Mouse (Mus musculus) intestine, postnatal 0 days (tissue): ENCODE measurements around the gene Nkx2-5. TPM values are rescaled to one million over a fixed set of nuclear protein-coding genes. Genes with fewer than 3 reads are reported as not detected.

Source experiments
- ATAC-seq: fragments of 200-750 bp; cut with Nextera tagmentation; 2 replicates; pipeline ENCODE4 v1.8.0; 2017; ENCODE audit warnings: mild to moderate bottlenecking, moderate TSS enrichment, moderate library complexity
- H3K27ac ChIP-seq: fragments of 300-500 bp; sonication (generic); 2 replicates; pipeline ENCODE4 v1.5.1; 2014; ENCODE audit warnings: mild to moderate bottlenecking, low read depth, low read length, moderate library complexity
- H3K27me3 ChIP-seq: fragments of 300-500 bp; sonication (generic); replicated peaks from 2 replicates; pipeline ENCODE4 v1.6.1; 2014; ENCODE audit warnings: low read length, mixed read lengths; ENCODE audit not compliant: control insufficient read depth, insufficient read depth
- H3K36me3 ChIP-seq: fragments of 300-500 bp; sonication (generic); 2 replicates; pipeline ENCODE4 v1.6.1; 2014; ENCODE audit warnings: mild to moderate bottlenecking, moderate library complexity; ENCODE audit not compliant: control insufficient read depth, insufficient read depth
- H3K4me1 ChIP-seq: fragments of 300-500 bp; sonication (generic); replicated peaks from 2 replicates; pipeline ENCODE4 v1.6.1; 2014; ENCODE audit warnings: antibody characterized with exemption, low read length, mixed read lengths; ENCODE audit not compliant: control insufficient read depth, insufficient read depth
- H3K4me2 ChIP-seq: fragments of 300-500 bp; sonication (generic); replicated peaks from 2 replicates; pipeline ENCODE4 v1.6.1; 2014; ENCODE audit warnings: low read depth, mild to moderate bottlenecking, moderate library complexity
- H3K4me3 ChIP-seq: fragments of 300-500 bp; sonication (generic); 2 replicates; pipeline ENCODE4 v1.5.1; 2014; ENCODE audit warnings: low read depth, low read length
- H3K9ac ChIP-seq: fragments of 300-500 bp; sonication (generic); 2 replicates; pipeline ENCODE4 v1.6.1; 2014; ENCODE audit warnings: mild to moderate bottlenecking, low read depth, low read length
- H3K9me3 ChIP-seq: fragments of 300-500 bp; sonication (generic); 2 replicates; pipeline ENCODE4 v1.6.1; 2016; ENCODE audit warnings: mixed run types; ENCODE audit not compliant: control insufficient read depth
- CTCF ChIP-seq: sonication (generic); IDR thresholded peaks from 2 replicates; pipeline ENCODE4 v1.5.1; 2016; ENCODE audit warnings: low read depth, mild to moderate bottlenecking, control low read depth, antibody characterized with exemption, moderate library complexity
- WGBS: fragments of 180-500 bp; shearing (Covaris S2); extraction: QIAGEN DNeasy Blood & Tissue Kit; methylation state at CpG from one replicate; pipeline ENCODE4 v1.1.7; 2014; 5-methylcytosine and 5-hydroxymethylcytosine counted together
- polyA plus RNA-seq: library from polyadenylated mRNA; unstranded; fragments of >200 nt; fragmentation: Nextera tagmentation; extraction: Ambion mirVana; gene quantifications from 2 replicates; pipeline ENCODE4 v1.2.1, GENCODE M21; 2015

The Nkx2-5 gene
- polyA plus RNA-seq, 1 experiment from 2014 or later: 0.08 TPM

GRCm38 (mm10) chr17:26834966-26835755 lies 9.6 kb downstream of the Nkx2-5 start:
- Histone ChIP-seq H3K4me3 (no peak overlapping the region), H3K36me3 (no peaks in the 10 kb centered on the region), H3K27ac (no peak overlapping the region), H3K4me2 (no peak overlapping the region), H3K9ac (no peak overlapping the region), H3K9me3 (0 out of 2 replicates have a peak, but pooled peaks cover 6% of the 10 kb centered on the region), H3K4me1 (no peaks in the 10 kb centered on the region), H3K27me3 (peaks cover 65% of the 10 kb centered on the region)
- no peak for TF ChIP-seq CTCF
- ATAC-seq: no peak
- 39% methylated on average over 8 of the region's 9 CpGs for WGBS

GRCm38 (mm10) chr17:26834302-26834965 lies 10.4 kb downstream of the Nkx2-5 start:
- ATAC-seq: no peak
- 68% methylated on average over 5 of the region's 5 CpGs for WGBS

GRCm38 (mm10) chr17:26833806-26834205 lies 11.0 kb downstream of the Nkx2-5 start:
- 74% methylated on average over 2 of the region's 2 CpGs for WGBS
- Histone ChIP-seq H3K27me3 (peaks cover 52% of the 10 kb centered on the region), H3K36me3 (no peaks in the 10 kb centered on the region), H3K9ac (no peak overlapping the region), H3K4me3 (no peak overlapping the region), H3K9me3 (0 out of 2 replicates have a peak, but pooled peaks cover 6% of the 10 kb centered on the region), H3K4me1 (no peaks in the 10 kb centered on the region), H3K4me2 (no peak overlapping the region), H3K27ac (no peak overlapping the region)
- no peak for TF ChIP-seq CTCF
- no peak for ATAC-seq

More at GRCm38 (mm10) chr17:26834302-26834965, 10.4 kb downstream of the Nkx2-5 start:
- Histone ChIP-seq H3K4me2 (no peak overlapping the region), H3K4me1 (no peaks in the 10 kb centered on the region), H3K9me3 (0 out of 2 replicates have a peak, but pooled peaks cover 6% of the 10 kb centered on the region), H3K4me3 (no peak overlapping the region), H3K36me3 (no peaks in the 10 kb centered on the region), H3K9ac (no peak overlapping the region), H3K27ac (no peak overlapping the region), H3K27me3 (peaks cover 58% of the 10 kb centered on the region)
- TF ChIP-seq CTCF: no peak

DNA sequence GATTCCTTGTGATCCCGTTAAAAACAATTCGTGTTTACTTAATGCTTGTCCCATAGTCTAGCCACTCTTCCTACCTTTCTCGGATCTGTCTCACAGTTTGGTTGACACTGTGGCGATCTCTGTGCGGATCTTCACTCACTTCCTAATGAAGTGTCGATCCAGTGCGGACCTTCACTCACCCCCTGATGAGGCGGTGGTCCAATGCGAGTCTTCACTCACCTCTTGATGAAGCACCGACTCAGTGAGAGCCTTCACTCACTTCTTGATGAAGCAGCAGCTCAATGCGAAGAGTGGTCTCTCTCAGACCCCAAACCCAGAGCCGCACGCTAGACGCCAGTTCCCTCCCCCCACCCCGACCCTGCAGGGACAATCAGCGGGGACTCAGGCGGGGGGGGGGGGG lies 18.7 kb downstream of the Nkx2-5 start:
- no peak overlapping the region for H3K4me2 ChIP-seq
- H3K9me3 ChIP-seq: 0 out of 2 replicates have a peak, but pooled peaks cover 6% of the 10 kb centered on the region
- no peaks in the 10 kb centered on the region for H3K4me1 ChIP-seq
- peaks cover 10% of the 10 kb centered on the region for H3K27me3 ChIP-seq
- H3K36me3 ChIP-seq: no peaks in the 10 kb centered on the region
- no peak overlapping the region for H3K27ac ChIP-seq
- H3K4me3 ChIP-seq: no peak overlapping the region
- TF ChIP-seq CTCF: no peak
- no peak for ATAC-seq
- 62% methylated on average over 16 of the region's 17 CpGs for WGBS
- H3K9ac ChIP-seq: no peak overlapping the region

DNA sequence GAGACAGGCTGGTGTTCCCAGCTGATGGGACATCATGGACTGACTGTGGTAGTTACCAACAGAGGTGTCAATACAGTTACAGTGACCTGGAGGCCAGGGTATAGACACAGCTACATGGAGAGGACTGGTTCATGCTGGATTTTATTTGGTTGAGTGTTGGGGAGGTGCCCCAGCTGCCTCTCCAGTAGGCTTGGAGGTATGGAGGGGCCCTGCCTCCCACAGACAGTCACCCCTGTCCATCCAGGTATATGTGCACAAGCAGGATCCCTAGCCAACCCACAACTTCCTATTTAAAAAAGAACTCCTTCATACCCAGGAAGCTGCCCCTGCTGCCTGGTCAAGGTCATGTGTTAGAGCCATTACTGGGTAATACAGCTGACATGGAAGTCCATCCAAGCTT lies 27.0 kb downstream of the Nkx2-5 start:
- no peaks in the 10 kb centered on the region for H3K27me3 ChIP-seq
- no peak for TF ChIP-seq CTCF
- H3K9ac ChIP-seq: no peak overlapping the region
- ATAC-seq: no peak
- H3K4me1 ChIP-seq: no peaks in the 10 kb centered on the region
- H3K9me3 ChIP-seq: no peaks in the 10 kb centered on the region
- no peaks in the 10 kb centered on the region for H3K36me3 ChIP-seq
- H3K4me3 ChIP-seq: no peak overlapping the region
- H3K27ac ChIP-seq: no peak overlapping the region
- no peak overlapping the region for H3K4me2 ChIP-seq

- H3K4me2 ChIP-seq: no peak overlapping the region
- TF ChIP-seq CTCF: no peak
- H3K4me1 ChIP-seq: no peaks in the 10 kb centered on the region
- H3K36me3 ChIP-seq: no peaks in the 10 kb centered on the region
- H3K27me3 ChIP-seq: no peaks in the 10 kb centered on the region
- H3K4me3 ChIP-seq: no peak overlapping the region
- WGBS: 79% methylated on average over 6 of the region's 6 CpGs
- H3K9me3 ChIP-seq: no peaks in the 10 kb centered on the region
- no peak overlapping the region for H3K9ac ChIP-seq
- H3K27ac ChIP-seq: no peak overlapping the region
- no peak for ATAC-seq
Measured at GRCm38 (mm10) chr17:26816810-26817209, 28.0 kb downstream of the Nkx2-5 start.
